Mouse (Mus musculus): ENCODE data around the gene Jmy.

GRCm38 (mm10) chr13:93383620-93384019, 116.0 kb downstream of the Jmy start:
- no peak for TF ChIP-seq CTCF (IDR thresholded peaks at IDR 0.05; ENCODE audit: control insufficient read depth, insufficient read depth, insufficient replicate concordance, low read depth, low read length)
- no peak for TF ChIP-seq POLR2A (IDR thresholded peaks at IDR 0.05; ENCODE audit: control insufficient read depth, low read depth, low read length)

All from testis, adult 2 months (tissue).